In the genomic region with DNA sequence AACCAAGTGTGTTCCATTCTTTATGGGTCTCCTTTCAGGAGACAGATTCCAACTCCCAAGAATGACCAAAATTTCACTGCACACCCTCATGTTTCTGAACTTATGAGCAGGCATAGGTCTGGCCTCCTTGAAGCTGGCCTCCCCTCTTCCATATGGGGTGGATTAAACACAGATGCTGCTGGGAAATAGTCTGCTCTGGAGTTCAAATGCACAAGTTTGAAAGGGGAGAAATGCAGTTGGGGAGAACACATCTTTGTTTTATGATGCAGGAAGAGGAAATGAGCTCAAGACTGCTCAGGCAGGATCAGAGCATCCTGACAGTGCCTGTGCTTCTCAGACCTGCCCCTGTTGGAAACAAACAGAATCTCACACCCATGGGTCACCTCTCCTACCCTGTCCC, we compare ENCODE assay signal across 20 mouse cellular contexts.
A peak's percentile ranks its signal among the peaks of the same experiment; 100 is the strongest.
DNase-seq lines count a peak whose midpoint lies in the region; ATAC-seq and TF ChIP-seq lines count a peak whose summit lies in the region.
"Had no signal": no experiment of that assay in that cellular context is flagged by ENCODE, and none has a peak within 500 bp of the region (broad histone marks: within the 10 kb centered on the region; RNA-seq: fewer than 3 reads in every experiment).

No protein-coding gene starts in this region.

- ATAC-seq in hindbrain, embryonic 13.5 days (ENCODE audit: low FRiP score) = no peak
- ATAC-seq in limb, embryonic 14.5 days (ENCODE audit: low FRiP score, low read depth) = peak; percentile 60
- ATAC-seq: forebrain, embryonic 15.5 days; inflammation-experienced regulatory T-cells, adult 6 months; midbrain, embryonic 13.5 days had no signal

- H3K4me1 ChIP-seq in hindbrain, embryonic 10.5 days (replicated peaks) = peaks cover 14% of the 10 kb centered on the region
- no peaks in the 10 kb centered on the region for H3K4me1 ChIP-seq in hindbrain, embryonic 13.5 days (replicated peaks)
- H3K4me1 ChIP-seq in embryonic facial prominence, embryonic 10.5 days = peaks cover 9% of the 10 kb centered on the region
- H3K4me1 ChIP-seq in limb, embryonic 14.5 days (ENCODE audit: control insufficient read depth, insufficient read depth, low read length) = no peaks in the 10 kb centered on the region
- H3K4me1 ChIP-seq: forebrain, embryonic 15.5 days; heart, embryonic 15.5 days; midbrain, embryonic 13.5 days had no signal

- no peaks in the 10 kb centered on the region for H3K36me3 ChIP-seq in hindbrain, embryonic 10.5 days
- no peaks in the 10 kb centered on the region for H3K36me3 ChIP-seq in hindbrain, embryonic 13.5 days
- H3K36me3 ChIP-seq in embryonic facial prominence, embryonic 10.5 days (replicated peaks) = no peaks in the 10 kb centered on the region
- no peaks in the 10 kb centered on the region for H3K36me3 ChIP-seq in limb, embryonic 14.5 days (ENCODE audit: control insufficient read depth, insufficient read depth, low read length)
- H3K36me3 ChIP-seq: forebrain, embryonic 15.5 days; heart, embryonic 15.5 days; midbrain, embryonic 13.5 days had no signal

- DNase-seq in hindbrain, embryonic 10.5 days (ENCODE audit: low spot score) = peak; percentile 6
- peak; percentile 34 for DNase-seq in embryonic facial prominence, embryonic 10.5 days (ENCODE audit: low spot score)
- DNase-seq in forelimb bud, embryonic 11.5 days (ENCODE audit: low read depth, low spot score) = peak; percentile 69
- DNase-seq in limb, embryonic 14.5 days (ENCODE audit: low spot score) = peak; percentile 42
- no peak for DNase-seq in right cerebral cortex, adult 2 months (ENCODE audit: low spot score in 2 of 2)
- DNase-seq in frontal cortex, postnatal 10 days (ENCODE audit: low spot score in 2 of 2) = no peak
- DNase-seq in kidney, adult 8-10 months = no peak
- DNase-seq: adrenal gland, postnatal 25 days; cerebellum, adult 9-11 months; gastrocnemius, postnatal 36 days; kidney, adult 18-20 months; kidney, postnatal 25 days; lung, embryonic 14.5 days; thymus, adult 2 months had no signal

- H3K27me3 ChIP-seq in hindbrain, embryonic 10.5 days (ENCODE audit: insufficient read depth, poor library complexity, severe bottlenecking) = no peaks in the 10 kb centered on the region
- H3K27me3 ChIP-seq in hindbrain, embryonic 13.5 days = no peaks in the 10 kb centered on the region
- no peaks in the 10 kb centered on the region for H3K27me3 ChIP-seq in embryonic facial prominence, embryonic 10.5 days (replicated peaks; ENCODE audit: low read depth, poor library complexity, severe bottlenecking)
- H3K27me3 ChIP-seq in limb, embryonic 14.5 days (ENCODE audit: control insufficient read depth, insufficient read depth, low read length) = no peaks in the 10 kb centered on the region
- H3K27me3 ChIP-seq: forebrain, embryonic 15.5 days; heart, embryonic 15.5 days; midbrain, embryonic 13.5 days had no signal

- peak overlapping the region; percentile 41 for H3K27ac ChIP-seq in hindbrain, embryonic 10.5 days
- H3K27ac ChIP-seq in hindbrain, embryonic 13.5 days = no peak overlapping the region
- peak overlapping the region; percentile 45; the same call in 1 of the 2 replicates for H3K27ac ChIP-seq in embryonic facial prominence, embryonic 10.5 days (replicated peaks)
- H3K27ac ChIP-seq in limb, embryonic 14.5 days (replicated peaks; ENCODE audit: low read depth, low read length) = peak overlapping the region; percentile 68
- H3K27ac ChIP-seq: forebrain, embryonic 15.5 days; heart, embryonic 15.5 days; liver, embryonic 14.5 days; midbrain, embryonic 13.5 days had no signal

- no peak overlapping the region for H3K4me3 ChIP-seq in hindbrain, embryonic 10.5 days
- no peak overlapping the region for H3K4me3 ChIP-seq in hindbrain, embryonic 13.5 days
- H3K4me3 ChIP-seq in embryonic facial prominence, embryonic 10.5 days = no peak overlapping the region
- H3K4me3 ChIP-seq in limb, embryonic 14.5 days (replicated peaks; ENCODE audit: low read length) = no peak overlapping the region
- H3K4me3 ChIP-seq: forebrain, embryonic 15.5 days; heart, embryonic 15.5 days; midbrain, embryonic 13.5 days had no signal

- H3K9me3 ChIP-seq in hindbrain, embryonic 10.5 days = no peaks in the 10 kb centered on the region
- H3K9me3 ChIP-seq in hindbrain, embryonic 13.5 days = no peaks in the 10 kb centered on the region
- H3K9me3 ChIP-seq in embryonic facial prominence, embryonic 10.5 days = no peaks in the 10 kb centered on the region
- no peaks in the 10 kb centered on the region for H3K9me3 ChIP-seq in limb, embryonic 14.5 days (ENCODE audit: control insufficient read depth, low read length)
- H3K9me3 ChIP-seq: forebrain, embryonic 15.5 days; heart, embryonic 15.5 days; midbrain, embryonic 13.5 days had no signal

- no peak overlapping the region for H3K4me2 ChIP-seq in hindbrain, embryonic 13.5 days
- no peak overlapping the region for H3K4me2 ChIP-seq in limb, embryonic 14.5 days (replicated peaks; ENCODE audit: low read depth, low read length, severe bottlenecking)
- H3K4me2 ChIP-seq: forebrain, embryonic 15.5 days; heart, embryonic 15.5 days; lung, embryonic 14.5 days; midbrain, embryonic 13.5 days had no signal

- no peak for TF ChIP-seq POLR2A in limb, embryonic 14.5 days (IDR thresholded peaks at IDR 0.05; ENCODE audit: borderline replicate concordance, extremely low read depth, insufficient read depth, insufficient read length)

- H3K9ac ChIP-seq in hindbrain, embryonic 13.5 days = no peak overlapping the region
- H3K9ac ChIP-seq in limb, embryonic 14.5 days (ENCODE audit: low read depth, low read length, severe bottlenecking) = no peak overlapping the region
- H3K9ac ChIP-seq: forebrain, embryonic 15.5 days; heart, embryonic 15.5 days; liver, embryonic 14.5 days; lung, embryonic 14.5 days; midbrain, embryonic 13.5 days had no signal

Comparison
In these comparisons a context has a peak if more than half of its experiments do, and no peak if none do; other contexts are left out.
1. DNase-seq: peak in hindbrain, embryonic 10.5 days (single experiment), embryonic facial prominence, embryonic 10.5 days (single experiment), forelimb bud, embryonic 11.5 days (single experiment) and limb, embryonic 14.5 days (single experiment); none in right cerebral cortex, adult 2 months (0 of 2), frontal cortex, postnatal 10 days (0 of 2) and kidney, adult 8-10 months (0 of 2).